Mouse (Mus musculus) heart, embryonic 11.5 days (tissue): ENCODE measurements around the gene Fam241b. TPM values are rescaled to one million over a fixed set of nuclear protein-coding genes. Genes with fewer than 3 reads are reported as not detected.

Experiments
- polyA plus RNA-seq: library from polyadenylated mRNA; unstranded; fragments of >200 nt; fragmentation: Nextera tagmentation; extraction: Ambion mirVana; gene quantifications from 2 replicates; pipeline ENCODE4 v1.2.1, GENCODE M21; 2014

Gene Fam241b
- polyA plus RNA-seq, 1 experiment from 2014 or later: 0.96 TPM

Other genes starting within 250 kb of the Fam241b start
- 9.4 and 12.9 TPM in 2 replicates for gene Col13a1, start 164.8 kb downstream of the Fam241b start, polyA plus RNA-seq
- gene Neurog3, start 10.8 kb downstream of the Fam241b start, polyA plus RNA-seq: 0.21 TPM in 1 of 2 replicates, not detected in the other
- 2.8 and 5.0 TPM in 2 replicates for gene Tspan15, start 87.3 kb upstream of the Fam241b start, polyA plus RNA-seq
- not detected in 2 replicates for gene Tacr2, start 108.5 kb upstream of the Fam241b start, polyA plus RNA-seq
- gene Hk1, start 236.0 kb upstream of the Fam241b start, polyA plus RNA-seq: 97.0 and 157 TPM in 2 replicates